Mouse (Mus musculus) heart, embryonic 14.5 days (tissue): ENCODE measurements around the gene Tmem198. TPM values are rescaled to one million over a fixed set of nuclear protein-coding genes. Genes with fewer than 3 reads are reported as not detected.

Experiments used
- ATAC-seq: fragments of 200-750 bp; cut with Nextera tagmentation; 2 replicates; pipeline ENCODE4 v1.8.0; 2017; ENCODE audit warnings: low read depth, moderate TSS enrichment; ENCODE audit not compliant: insufficient number of reproducible peaks, insufficient read depth, low FRiP score
- H3K27ac ChIP-seq, 2 experiments: fragments of 200-500 bp in 1 of 2; fragments of 300-500 bp in 1 of 2; sonication (generic) in 1 of 2; replicated peaks in 1 of 2; 2 replicates each; pipeline ENCODE4 v1.5.1; 2012 to 2014; ENCODE audit warnings: low read depth in 2 of 2, low read length in 2 of 2, control low read depth in 1 of 2, mild to moderate bottlenecking in 1 of 2, mixed read lengths in 1 of 2; ENCODE audit not compliant: control insufficient read depth in 1 of 2, insufficient read depth in 1 of 2
- H3K27me3 ChIP-seq: fragments of 300-500 bp; sonication (generic); 2 replicates; pipeline ENCODE4 v1.6.1; 2014; ENCODE audit warnings: mild to moderate bottlenecking, low read length, control low read depth; ENCODE audit not compliant: control insufficient read depth, insufficient read depth
- H3K36me3 ChIP-seq: fragments of 300-500 bp; sonication (generic); 2 replicates; pipeline ENCODE4 v1.6.1; 2014; ENCODE audit warnings: mild to moderate bottlenecking, control low read depth, low read length, mixed read lengths; ENCODE audit not compliant: control insufficient read depth, insufficient read depth
- H3K4me1 ChIP-seq, 2 experiments: fragments of 200-500 bp in 1 of 2; fragments of 300-500 bp in 1 of 2; sonication (generic) in 1 of 2; 2 replicates each; pipeline ENCODE4 v1.6.1; 2012 to 2014; ENCODE audit warnings: low read length in 2 of 2, control low read depth in 1 of 2, mixed read lengths in 1 of 2; ENCODE audit not compliant: control insufficient read depth in 2 of 2, insufficient read depth in 2 of 2
- H3K4me2 ChIP-seq: fragments of 300-500 bp; sonication (generic); 2 replicates; pipeline ENCODE4 v1.6.1; 2014; ENCODE audit warnings: mild to moderate bottlenecking, low read length
- H3K4me3 ChIP-seq, 2 experiments: fragments of 200-500 bp in 1 of 2; fragments of 300-500 bp in 1 of 2; sonication (generic) in 1 of 2; 2 replicates each; pipeline ENCODE4 v1.5.1; 2012 to 2014; ENCODE audit warnings: low read length in 2 of 2, mild to moderate bottlenecking in 2 of 2, control low read depth in 1 of 2, low read depth in 1 of 2, moderate library complexity in 1 of 2; ENCODE audit not compliant: control insufficient read depth in 1 of 2, insufficient read depth in 1 of 2
- H3K9ac ChIP-seq: fragments of 300-500 bp; sonication (generic); 2 replicates; pipeline ENCODE4 v1.6.1; 2014; ENCODE audit warnings: mild to moderate bottlenecking, low read length
- H3K9me3 ChIP-seq: fragments of 300-500 bp; sonication (generic); 2 replicates; pipeline ENCODE4 v1.6.1; 2016; ENCODE audit warnings: low read length, control low read depth; ENCODE audit not compliant: control insufficient read depth
- WGBS: fragments of 180-500 bp; shearing (Covaris S2); extraction: QIAGEN DNeasy Blood & Tissue Kit; methylation state at CpG from one replicate; pipeline ENCODE4 v1.1.7; 2014; 5-methylcytosine and 5-hydroxymethylcytosine counted together
- polyA plus RNA-seq: library from polyadenylated mRNA; unstranded; fragments of >200 nt; fragmentation: Nextera tagmentation; extraction: Ambion mirVana; gene quantifications from 2 replicates; pipeline ENCODE4 v1.2.1, GENCODE M21; 2014

Gene Tmem198
- polyA plus RNA-seq, 1 experiment from 2014 or later: 0.38 TPM

DNA sequence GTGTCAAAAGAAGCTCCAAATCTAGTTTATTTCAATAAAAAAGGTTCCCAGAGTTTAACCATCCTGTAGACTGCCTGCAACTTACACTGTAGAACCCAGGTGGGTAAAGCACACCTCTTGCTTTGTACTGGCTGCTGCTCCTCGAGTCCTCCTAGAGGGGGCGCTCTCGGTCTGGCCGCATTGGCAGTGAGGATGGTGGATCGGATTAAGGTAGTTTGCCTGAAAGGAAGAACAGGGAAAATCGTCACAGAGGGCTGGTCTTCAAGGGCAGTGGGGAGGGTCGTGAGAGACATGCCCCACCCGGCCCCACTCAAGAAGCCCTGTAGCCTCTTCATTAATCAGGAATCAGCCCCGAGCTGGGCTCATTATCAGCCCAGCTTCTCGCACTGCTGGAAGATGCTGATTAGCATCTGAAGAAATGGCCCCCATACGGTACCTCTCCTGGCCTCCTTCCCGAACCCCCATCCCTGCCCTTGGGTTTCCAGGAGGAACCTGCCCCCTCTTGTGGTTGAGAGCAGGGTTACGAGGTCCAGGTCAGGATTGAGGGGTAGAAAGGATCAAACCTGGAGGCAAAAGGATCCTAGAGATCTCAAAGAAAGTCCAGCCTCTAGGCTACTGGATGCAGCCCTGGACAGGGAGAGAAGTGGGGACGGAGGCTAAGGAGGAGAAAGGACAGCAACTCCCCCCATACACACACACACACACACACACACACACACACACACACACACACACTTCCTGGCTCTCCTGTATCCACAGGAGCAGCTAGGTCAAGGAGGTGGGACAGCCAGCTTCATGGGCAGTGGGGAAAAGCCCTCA, 22.4 kb upstream of the Tmem198 start:
- WGBS: 14% methylated on average over 14 of the region's 14 CpGs
- no peaks in the 10 kb centered on the region for H3K36me3 ChIP-seq
- no peak overlapping the region for H3K4me3 ChIP-seq
- H3K4me2 ChIP-seq: no peak overlapping the region
- H3K9ac ChIP-seq: no peak overlapping the region
- H3K27me3 ChIP-seq: peaks cover 56% of the 10 kb centered on the region
- no peaks in the 10 kb centered on the region for H3K9me3 ChIP-seq
- H3K4me1 ChIP-seq: peaks cover 11 to 22% of the 10 kb centered on the region in 2 experiments
- no peak for ATAC-seq
- no peak overlapping the region for H3K27ac ChIP-seq

DNA sequence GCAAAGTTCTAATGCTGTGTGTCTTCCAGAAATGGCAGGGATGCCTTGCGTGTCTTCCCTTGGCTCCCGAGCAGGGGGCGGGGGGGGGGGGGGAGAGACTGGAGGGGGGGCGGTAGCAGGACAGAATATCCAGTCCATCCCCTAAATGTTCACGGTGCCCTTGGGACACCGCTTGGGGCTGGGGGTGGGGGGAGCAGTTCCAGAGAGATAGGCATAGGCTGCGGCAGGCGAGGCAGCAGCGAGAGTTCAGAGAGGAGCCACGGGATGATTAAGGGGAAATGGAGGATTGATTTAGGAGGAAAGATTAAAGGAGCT, 21.7 kb upstream of the Tmem198 start:
- Histone ChIP-seq H3K27me3 (peaks cover 49% of the 10 kb centered on the region), H3K27ac (no peak overlapping the region), H3K9me3 (no peaks in the 10 kb centered on the region), H3K36me3 (no peaks in the 10 kb centered on the region), H3K4me1 (peaks cover 11 to 22% of the 10 kb centered on the region in 2 experiments), H3K9ac (no peak overlapping the region), H3K4me2 (peak overlapping the region; percentile 74), H3K4me3 (no peak overlapping the region)
- no peak for ATAC-seq
- WGBS: 4% methylated on average over 7 of the region's 10 CpGs

DNA sequence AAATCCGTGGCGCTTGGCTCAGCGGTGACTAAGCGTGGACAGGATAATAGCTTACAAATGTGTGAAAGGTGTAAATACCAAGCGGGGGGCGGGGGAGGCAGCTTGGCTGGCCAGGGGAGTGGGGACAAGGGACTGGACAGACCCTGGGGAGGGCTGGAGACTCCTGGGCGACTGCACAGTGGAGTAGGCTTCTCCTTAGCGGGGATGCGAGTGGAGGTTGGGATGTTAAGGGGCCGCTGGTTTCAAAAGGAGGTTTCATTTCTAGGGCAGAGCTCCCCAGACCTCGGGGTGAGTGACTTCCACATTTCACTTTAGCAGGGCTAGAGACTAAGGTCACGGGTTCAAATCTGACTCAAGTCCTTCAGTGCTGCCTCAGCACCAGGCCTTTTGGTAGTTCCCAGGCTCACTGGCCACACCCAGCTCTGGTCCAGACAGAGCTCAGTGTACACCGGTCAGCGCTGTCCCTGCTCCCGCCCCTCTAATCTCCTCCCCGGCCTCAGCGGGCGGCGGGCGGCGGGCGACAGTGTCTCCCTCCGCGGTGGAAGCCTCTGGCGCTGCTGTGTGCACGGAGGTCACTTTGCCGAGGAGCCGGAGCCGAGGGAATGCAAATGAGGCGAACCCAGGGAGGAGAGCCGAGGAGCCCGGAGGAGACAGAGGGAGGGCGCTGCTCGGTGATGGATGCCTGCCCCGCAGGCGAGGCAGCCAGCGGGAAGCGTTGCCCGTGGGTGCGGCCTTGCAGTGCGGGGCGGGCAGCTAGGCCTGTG, 21.1 kb upstream of the Tmem198 start:
- Histone ChIP-seq H3K4me2 (peak overlapping the region; percentile 74), H3K9ac (peak overlapping the region; percentile 68), H3K36me3 (no peaks in the 10 kb centered on the region), H3K4me3 (peak overlapping the region; percentile 31 to 40), H3K9me3 (no peaks in the 10 kb centered on the region), H3K27me3 (peaks cover 44% of the 10 kb centered on the region), H3K27ac (peak overlapping the region in 1 of 2 experiments; percentile 42), H3K4me1 (peaks cover 11 to 22% of the 10 kb centered on the region in 2 experiments)
- 2% methylated on average over 41 of the region's 42 CpGs for WGBS
- peak; percentile 51 for ATAC-seq

DNA sequence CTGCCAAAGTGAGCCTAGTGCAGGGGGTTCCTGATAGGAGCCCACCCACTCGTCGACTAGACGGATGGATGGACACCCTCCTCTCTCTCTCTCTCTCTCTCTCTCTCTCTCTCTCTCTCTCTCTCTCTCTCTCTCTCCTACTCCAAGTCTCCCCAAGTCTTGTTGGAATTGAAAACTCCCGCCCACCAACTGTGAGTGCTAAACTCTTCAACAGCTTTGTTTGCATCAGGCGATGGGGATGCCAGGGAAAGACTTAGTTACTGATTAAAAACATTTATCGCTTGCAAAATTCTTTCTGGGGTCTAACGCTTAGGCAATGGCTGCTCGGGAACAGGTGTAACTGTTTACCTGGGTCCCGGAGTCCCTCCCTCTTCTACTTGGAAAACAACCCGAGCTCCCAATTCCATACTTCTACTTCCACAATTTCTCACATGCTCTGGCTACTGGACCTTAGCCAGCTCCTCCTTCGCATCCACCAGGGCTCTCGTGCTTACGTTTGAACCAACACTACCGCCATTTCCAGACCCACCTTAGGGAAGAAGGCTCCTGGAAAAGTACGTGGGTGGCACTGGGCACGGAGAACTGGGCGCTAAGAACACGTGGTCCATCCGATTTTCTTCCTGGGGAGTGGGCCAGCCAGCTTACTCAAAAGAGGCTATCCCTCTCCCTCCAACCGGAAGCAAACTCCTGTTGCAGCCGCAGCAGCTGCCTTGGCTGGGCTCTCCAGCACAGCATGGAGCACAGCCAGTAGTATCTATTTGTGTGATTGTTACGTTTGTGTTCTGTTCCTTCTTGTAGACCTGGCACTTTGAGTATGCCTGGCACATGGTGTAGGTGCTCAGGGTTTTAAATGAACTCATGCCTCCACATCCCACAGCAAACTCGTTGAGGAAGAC, 20.3 kb upstream of the Tmem198 start:
- peak overlapping the region; percentile 74 for H3K4me2 ChIP-seq
- peaks cover 37% of the 10 kb centered on the region for H3K27me3 ChIP-seq
- peak overlapping the region; percentile 9 to 42; a peak in 3 of 4 replicates for H3K27ac ChIP-seq
- H3K4me3 ChIP-seq: peak overlapping the region; percentile 31 to 40
- WGBS: 14% methylated on average over 23 of the region's 23 CpGs
- no peaks in the 10 kb centered on the region for H3K36me3 ChIP-seq
- ATAC-seq: no peak
- H3K4me1 ChIP-seq: peaks cover 17 to 27% of the 10 kb centered on the region in 2 experiments
- H3K9ac ChIP-seq: peak overlapping the region; percentile 68
- no peaks in the 10 kb centered on the region for H3K9me3 ChIP-seq

DNA sequence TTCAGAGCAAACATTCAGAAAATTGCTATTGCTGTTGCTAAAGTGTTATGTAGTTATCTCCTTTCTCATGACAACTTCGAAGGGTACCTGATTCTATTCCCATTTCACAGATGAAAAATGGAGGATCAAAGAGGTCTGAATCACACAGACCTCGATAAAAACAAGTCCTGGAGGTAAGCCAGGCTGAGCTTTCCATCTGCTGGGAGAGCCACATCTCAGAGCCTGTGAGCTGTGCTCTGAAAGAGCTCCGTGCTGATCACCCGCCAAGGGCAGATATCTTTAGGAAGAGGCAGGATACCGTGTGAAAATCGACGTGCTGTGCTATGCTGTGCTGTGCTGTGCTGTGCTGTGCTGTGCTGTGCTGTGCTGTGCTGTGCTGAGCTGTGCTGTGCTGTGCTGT, 19.0 kb upstream of the Tmem198 start:
- H3K4me2 ChIP-seq: no peak overlapping the region
- peaks cover 29% of the 10 kb centered on the region for H3K27me3 ChIP-seq
- no peak overlapping the region for H3K9ac ChIP-seq
- H3K9me3 ChIP-seq: no peaks in the 10 kb centered on the region
- peaks cover 25 to 35% of the 10 kb centered on the region in 2 experiments for H3K4me1 ChIP-seq
- no peaks in the 10 kb centered on the region for H3K36me3 ChIP-seq
- 46% methylated on average over 7 of the region's 7 CpGs for WGBS
- no peak overlapping the region for H3K27ac ChIP-seq
- H3K4me3 ChIP-seq: no peak overlapping the region
- no peak for ATAC-seq

DNA sequence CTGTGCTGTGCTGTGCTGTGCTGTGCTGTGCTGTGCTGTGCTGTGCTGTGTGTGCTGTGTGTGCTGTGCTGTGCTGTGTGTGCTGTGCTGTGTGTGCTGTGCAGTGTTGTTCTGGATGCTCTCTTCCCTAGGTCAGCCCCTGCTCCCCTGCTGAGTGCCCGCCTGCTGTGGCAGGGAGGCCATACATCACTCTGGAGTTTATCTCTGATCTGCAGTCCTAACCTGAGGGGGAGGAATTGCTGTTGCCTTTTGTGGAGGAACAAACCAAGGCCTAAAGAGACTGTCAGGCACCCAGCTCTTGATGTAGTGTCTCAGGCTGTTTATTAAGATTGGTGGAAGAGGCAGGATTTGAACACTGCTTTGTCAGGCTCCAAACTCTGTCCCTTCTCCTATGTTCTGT, 16.7 kb upstream of the Tmem198 start:
- H3K9ac ChIP-seq: no peak overlapping the region
- peaks cover 28 to 37% of the 10 kb centered on the region in 2 experiments for H3K4me1 ChIP-seq
- no peak overlapping the region for H3K4me3 ChIP-seq
- H3K4me2 ChIP-seq: no peak overlapping the region
- peaks cover 11% of the 10 kb centered on the region for H3K27me3 ChIP-seq
- no peaks in the 10 kb centered on the region for H3K9me3 ChIP-seq
- 58% methylated on average over 1 of the region's 1 CpGs for WGBS
- ATAC-seq: no peak
- H3K27ac ChIP-seq: no peak overlapping the region
- H3K36me3 ChIP-seq: no peaks in the 10 kb centered on the region

DNA sequence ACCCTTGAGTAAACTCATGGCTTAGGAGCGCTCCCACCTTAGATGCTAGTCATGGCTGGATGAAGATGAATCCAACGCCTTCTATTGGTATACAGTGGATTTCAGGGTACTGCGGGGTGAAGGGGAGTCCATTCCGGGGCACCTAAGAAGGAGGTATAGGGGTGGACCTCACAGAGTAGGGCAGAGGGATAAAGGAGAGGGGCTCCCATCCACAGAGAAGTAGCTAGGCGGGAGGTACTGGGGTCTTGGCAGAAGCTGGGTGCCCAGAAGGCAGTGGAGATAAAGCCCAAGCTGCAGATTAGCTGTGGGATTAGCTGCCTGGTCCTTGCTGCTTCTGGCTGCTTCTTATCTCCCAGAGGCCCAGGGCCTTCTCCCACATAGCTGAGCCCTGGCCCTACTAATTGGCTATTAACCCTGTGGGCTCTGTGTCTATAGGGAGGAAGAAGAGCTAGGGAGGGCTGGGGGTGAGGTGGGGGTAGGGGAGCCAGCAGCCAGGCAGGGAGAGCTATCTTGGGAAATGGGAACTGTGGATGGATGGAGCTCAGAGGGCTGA, 15.6 kb upstream of the Tmem198 start:
- peaks cover 11% of the 10 kb centered on the region for H3K27me3 ChIP-seq
- ATAC-seq: no peak
- no peak overlapping the region for H3K27ac ChIP-seq
- no peaks in the 10 kb centered on the region for H3K36me3 ChIP-seq
- no peaks in the 10 kb centered on the region for H3K9me3 ChIP-seq
- H3K4me1 ChIP-seq: peaks cover 24 to 27% of the 10 kb centered on the region in 2 experiments
- no peak overlapping the region for H3K9ac ChIP-seq
- H3K4me3 ChIP-seq: no peak overlapping the region
- H3K4me2 ChIP-seq: no peak overlapping the region
- 45% methylated on average over 5 of the region's 5 CpGs for WGBS
